Mouse (Mus musculus): ENCODE results near the gene Syt12. TPM values are rescaled to one million over a fixed set of nuclear protein-coding genes. Genes with fewer than 3 reads are reported as not detected.

The Syt12 gene
- total RNA-seq, 2 experiments from 2014 or later: 34.7 to 37.7 TPM

GRCm38 (mm10) chr19:4451098-4451497, 26.1 kb downstream of the Syt12 start:
- DNase-seq (ENCODE audit: low spot score in 2 of 2): no peak

- DNase-seq (ENCODE audit: low spot score in 2 of 2): no peak
Measured at GRCm38 (mm10) chr19:4450666-4451065, 26.6 kb downstream of the Syt12 start.

GRCm38 (mm10) chr19:4449230-4449629, 28.0 kb downstream of the Syt12 start:
- DNase-seq (ENCODE audit: low spot score in 2 of 2): no peak

- DNase-seq (ENCODE audit: low spot score in 2 of 2): no peak
Measured at GRCm38 (mm10) chr19:4447445-4447844, 29.8 kb downstream of the Syt12 start.

- no peak for DNase-seq (ENCODE audit: low spot score in 2 of 2)
Measured at GRCm38 (mm10) chr19:4446661-4447420, 30.4 kb downstream of the Syt12 start.

GRCm38 (mm10) chr19:4442408-4442807, 34.8 kb downstream of the Syt12 start:
- peak; percentile 72 to 79 for DNase-seq (ENCODE audit: low spot score in 2 of 2)

GRCm38 (mm10) chr19:4441621-4442161, 35.6 kb downstream of the Syt12 start:
- DNase-seq (ENCODE audit: low spot score in 2 of 2): no peak

GRCm38 (mm10) chr19:4441090-4441591, 36.1 kb downstream of the Syt12 start:
- peak; percentile 27 to 33 for DNase-seq (ENCODE audit: low spot score in 2 of 2)

- no peak for DNase-seq (ENCODE audit: low spot score in 2 of 2)
Measured at GRCm38 (mm10) chr19:4440222-4440621, 37.0 kb downstream of the Syt12 start.

- no peak for DNase-seq (ENCODE audit: low spot score in 2 of 2)
Measured at GRCm38 (mm10) chr19:4439161-4439801, 38.0 kb downstream of the Syt12 start, which contains the start of gene Rhod. Rhod (minus strand) TSS chr19:4439432.

GRCm38 (mm10) chr19:4438791-4439160, 38.5 kb downstream of the Syt12 start:
- DNase-seq (ENCODE audit: low spot score in 2 of 2): no peak

- no peak for DNase-seq (ENCODE audit: low spot score in 2 of 2)
Measured at GRCm38 (mm10) chr19:4437886-4438285, 39.4 kb downstream of the Syt12 start.

GRCm38 (mm10) chr19:4436254-4436653, 41.0 kb downstream of the Syt12 start:
- DNase-seq (ENCODE audit: low spot score in 2 of 2): no peak

GRCm38 (mm10) chr19:4434999-4435398, 42.2 kb downstream of the Syt12 start:
- DNase-seq (ENCODE audit: low spot score in 2 of 2): no peak

- no peak for DNase-seq (ENCODE audit: low spot score in 2 of 2)
Measured at GRCm38 (mm10) chr19:4433756-4434155, 43.5 kb downstream of the Syt12 start.

- no peak for DNase-seq (ENCODE audit: low spot score in 2 of 2)
Measured at GRCm38 (mm10) chr19:4430091-4430620, 47.1 kb downstream of the Syt12 start.

- DNase-seq (ENCODE audit: low spot score in 2 of 2): no peak
Measured at GRCm38 (mm10) chr19:4425610-4426366, 51.5 kb downstream of the Syt12 start.

GRCm38 (mm10) chr19:4423021-4423420, 54.2 kb downstream of the Syt12 start:
- DNase-seq (ENCODE audit: low spot score in 2 of 2): no peak

GRCm38 (mm10) chr19:4422581-4422980, 54.7 kb downstream of the Syt12 start:
- no peak for DNase-seq (ENCODE audit: low spot score in 2 of 2)

- DNase-seq (ENCODE audit: low spot score in 2 of 2): no peak
Measured at GRCm38 (mm10) chr19:4420153-4420910, 56.9 kb downstream of the Syt12 start.
